Mouse (Mus musculus): ENCODE results near the gene Slc6a4. TPM values are rescaled to one million over a fixed set of nuclear protein-coding genes. Genes with fewer than 3 reads are reported as not detected.
"Not testable (repeated sequence)": the region's sequence is repeated elsewhere in the genome, so short reads cannot be mapped to it uniquely, and the experiment has no call there.

Slc6a4 gene
- polyA plus RNA-seq, 1 experiment: not detected

- Histone ChIP-seq H3K4me3 (ENCODE audit: insufficient read depth, low read length) (no peak overlapping the region), H3K27ac (ENCODE audit: insufficient read depth, low read length) (no peak overlapping the region), H3K4me1 (ENCODE audit: control insufficient read depth, insufficient read depth, low read length) (peaks cover 5% of the 10 kb centered on the region)
- no peak for TF ChIP-seq CTCF (IDR thresholded peaks at IDR 0.05; ENCODE audit: borderline replicate concordance, insufficient read depth, low read length)
- TF ChIP-seq POLR2A (IDR thresholded peaks at IDR 0.05; ENCODE audit: low read depth, low read length): no peak
Observed at GRCm38 (mm10) chr11:77061951-77062350, 63.5 kb downstream of the Slc6a4 start.

- H3K27ac ChIP-seq (ENCODE audit: insufficient read depth, low read length): no peak overlapping the region
- H3K4me3 ChIP-seq (ENCODE audit: insufficient read depth, low read length): no peak overlapping the region
- peaks cover 5% of the 10 kb centered on the region for H3K4me1 ChIP-seq (ENCODE audit: control insufficient read depth, insufficient read depth, low read length)
- no peak for TF ChIP-seq CTCF (IDR thresholded peaks at IDR 0.05; ENCODE audit: borderline replicate concordance, insufficient read depth, low read length)
- no peak for TF ChIP-seq POLR2A (IDR thresholded peaks at IDR 0.05; ENCODE audit: low read depth, low read length)
Observed at GRCm38 (mm10) chr11:77063406-77063805, 65.0 kb downstream of the Slc6a4 start.

DNA sequence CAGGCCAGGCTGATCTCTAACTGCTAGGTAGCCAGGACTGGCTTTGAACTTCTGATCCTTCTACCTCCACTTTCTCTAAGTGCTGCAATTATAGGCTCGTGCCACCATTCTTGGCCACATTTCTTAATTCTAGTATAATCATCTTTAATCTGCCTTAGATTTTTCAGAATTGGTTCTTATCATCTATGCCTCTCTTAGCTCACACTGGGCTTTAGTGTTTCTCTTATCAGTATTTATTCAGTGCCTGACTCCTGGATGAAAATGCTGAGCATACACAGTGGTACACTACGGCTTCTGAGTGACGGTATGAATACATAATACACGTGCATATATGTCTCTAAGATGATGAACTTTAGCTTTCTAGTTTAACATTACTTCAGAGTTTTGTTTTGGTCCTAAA lies 70.4 kb downstream of the Slc6a4 start:
- H3K27ac ChIP-seq (ENCODE audit: insufficient read depth, low read length): no peak overlapping the region
- H3K4me1 ChIP-seq (ENCODE audit: control insufficient read depth, insufficient read depth, low read length): no peaks in the 10 kb centered on the region
- TF ChIP-seq POLR2A (IDR thresholded peaks at IDR 0.05; ENCODE audit: low read depth, low read length): no peak
- no peak for TF ChIP-seq CTCF (IDR thresholded peaks at IDR 0.05; ENCODE audit: borderline replicate concordance, insufficient read depth, low read length)
- H3K4me3 ChIP-seq (ENCODE audit: insufficient read depth, low read length): no peak overlapping the region

- Histone ChIP-seq H3K4me3 (ENCODE audit: insufficient read depth, low read length) (no peak overlapping the region), H3K27ac (ENCODE audit: insufficient read depth, low read length) (no peak overlapping the region), H3K4me1 (ENCODE audit: control insufficient read depth, insufficient read depth, low read length) (no peaks in the 10 kb centered on the region)
- TF ChIP-seq CTCF (IDR thresholded peaks at IDR 0.05; ENCODE audit: borderline replicate concordance, insufficient read depth, low read length) (no peak), POLR2A (IDR thresholded peaks at IDR 0.05; ENCODE audit: low read depth, low read length) (no peak)
Observed at GRCm38 (mm10) chr11:77070721-77071120, 72.3 kb downstream of the Slc6a4 start.

GRCm38 (mm10) chr11:77077331-77077730 lies 78.9 kb downstream of the Slc6a4 start:
- H3K27ac ChIP-seq (ENCODE audit: insufficient read depth, low read length); H3K4me1 ChIP-seq (ENCODE audit: control insufficient read depth, insufficient read depth, low read length): not testable (repeated sequence)
- H3K4me3 ChIP-seq (ENCODE audit: insufficient read depth, low read length): peak overlapping the region; percentile 86

- TF ChIP-seq CTCF (IDR thresholded peaks at IDR 0.05; ENCODE audit: borderline replicate concordance, insufficient read depth, low read length): no peak
- no peak for TF ChIP-seq POLR2A (IDR thresholded peaks at IDR 0.05; ENCODE audit: low read depth, low read length)
- Histone ChIP-seq H3K4me3 (ENCODE audit: insufficient read depth, low read length) (peak overlapping the region; percentile 86), H3K27ac (ENCODE audit: insufficient read depth, low read length) (peak overlapping the region; percentile 21), H3K4me1 (ENCODE audit: control insufficient read depth, insufficient read depth, low read length) (no peaks in the 10 kb centered on the region)
Observed at GRCm38 (mm10) chr11:77077792-77078191, 79.4 kb downstream of the Slc6a4 start.

- Histone ChIP-seq H3K4me3 (ENCODE audit: insufficient read depth, low read length) (peak within 1 kb of the TSS; percentile 86), H3K4me1 (ENCODE audit: control insufficient read depth, insufficient read depth, low read length) (no peaks in the 10 kb centered on the region), H3K27ac (ENCODE audit: insufficient read depth, low read length) (peak within 1 kb of the TSS; percentile 78)
- TF ChIP-seq POLR2A (IDR thresholded peaks at IDR 0.05; ENCODE audit: low read depth, low read length) (peak; percentile 98), CTCF (IDR thresholded peaks at IDR 0.05; ENCODE audit: borderline replicate concordance, insufficient read depth, low read length) (no peak)
Observed at GRCm38 (mm10) chr11:77078273-77079134, 80.1 kb downstream of the Slc6a4 start, which contains the start of gene Nsrp1. Nsrp1 (minus strand) TSS chr11:77078435.

- no peak for TF ChIP-seq CTCF (IDR thresholded peaks at IDR 0.05; ENCODE audit: borderline replicate concordance, insufficient read depth, low read length)
- no peak for TF ChIP-seq POLR2A (IDR thresholded peaks at IDR 0.05; ENCODE audit: low read depth, low read length)
- H3K4me1 ChIP-seq (ENCODE audit: control insufficient read depth, insufficient read depth, low read length): no peaks in the 10 kb centered on the region
- H3K4me3 ChIP-seq (ENCODE audit: insufficient read depth, low read length): no peak overlapping the region
- no peak overlapping the region for H3K27ac ChIP-seq (ENCODE audit: insufficient read depth, low read length)
Observed at GRCm38 (mm10) chr11:77079361-77079760, 81.0 kb downstream of the Slc6a4 start.

Other genes starting within 250 kb of the Slc6a4 start
- 34.0 and 38.3 TPM in 2 replicates for gene Gosr1, start 235.0 kb upstream of the Slc6a4 start, polyA plus RNA-seq (2011; ENCODE audit: insufficient read length, low read depth, missing spikeins)
- 55.1 and 57.7 TPM in 2 replicates for gene Cpd, start 151.6 kb upstream of the Slc6a4 start, polyA plus RNA-seq (2011; ENCODE audit: insufficient read length, low read depth, missing spikeins)
- gene Tmigd1, start 96.4 kb upstream of the Slc6a4 start, polyA plus RNA-seq (2011; ENCODE audit: insufficient read length, low read depth, missing spikeins): not detected in 2 replicates
- gene Blmh, start 73.8 kb upstream of the Slc6a4 start, polyA plus RNA-seq (2011; ENCODE audit: insufficient read length, low read depth, missing spikeins): 67.2 and 97.3 TPM in 2 replicates
- gene Nsrp1, start 79.8 kb downstream of the Slc6a4 start, polyA plus RNA-seq (2011; ENCODE audit: insufficient read length, low read depth, missing spikeins): 19.4 and 23.8 TPM in 2 replicates
- 0.46 and 0.50 TPM in 2 replicates for gene Efcab5, start 190.4 kb downstream of the Slc6a4 start, polyA plus RNA-seq (2011; ENCODE audit: insufficient read length, low read depth, missing spikeins)
- gene Ssh2, start 217.7 kb downstream of the Slc6a4 start, polyA plus RNA-seq (2011; ENCODE audit: insufficient read length, low read depth, missing spikeins): 10.0 and 13.5 TPM in 2 replicates